Mouse (Mus musculus): ENCODE measurements around the gene Phactr2. TPM values are rescaled to one million over a fixed set of nuclear protein-coding genes. Genes with fewer than 3 reads are reported as not detected.

Phactr2 gene
- polyA plus RNA-seq, 1 experiment from 2014 or later, result 28.1 TPM

- 95% methylated on average over 5 of the region's 5 CpGs for WGBS (ENCODE audit: missing documents)
- no peaks in the 10 kb centered on the region for H3K36me3 ChIP-seq (ENCODE audit: inconsistent target)
- H3K4me3 ChIP-seq (ENCODE audit: inconsistent target), result no peak overlapping the region
- no peaks in the 10 kb centered on the region for H3K79me2 ChIP-seq (ENCODE audit: inconsistent target)
- no peak overlapping the region for H3K27ac ChIP-seq
These were observed 127.5 kb downstream of the Phactr2 start for GRCm38 (mm10) chr10:13346609-13347290.

DNA sequence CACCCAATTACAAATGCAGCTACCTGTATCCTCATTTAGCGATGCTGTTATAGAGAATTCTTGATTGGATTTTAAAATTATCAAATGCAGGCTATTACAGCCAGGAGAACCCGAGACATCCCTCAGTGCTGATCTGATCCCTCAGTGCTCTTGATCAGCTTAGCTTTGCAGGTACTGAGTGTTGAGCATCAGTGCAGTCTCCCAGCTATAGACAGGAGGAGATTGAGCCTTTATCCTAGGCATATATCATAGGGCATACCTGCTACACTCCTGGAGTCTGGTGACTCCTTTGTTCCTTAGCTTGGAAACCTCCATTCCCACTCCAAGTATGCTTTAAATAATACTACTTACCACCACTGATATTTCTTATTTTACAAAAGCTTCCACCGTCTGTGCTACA is 133.6 kb downstream of the Phactr2 start:
- no peaks in the 10 kb centered on the region for H3K79me2 ChIP-seq (ENCODE audit: inconsistent target)
- H3K4me3 ChIP-seq (ENCODE audit: inconsistent target), result no peak overlapping the region
- H3K36me3 ChIP-seq (ENCODE audit: inconsistent target), result no peaks in the 10 kb centered on the region
- 100% methylated on average over 3 of the region's 3 CpGs for WGBS (ENCODE audit: missing documents)
- H3K27ac ChIP-seq, result no peak overlapping the region

GRCm38 (mm10) chr10:13336964-13337363 is 137.2 kb downstream of the Phactr2 start:
- 98% methylated on average over 4 of the region's 4 CpGs for WGBS (ENCODE audit: missing documents)
- no peaks in the 10 kb centered on the region for H3K36me3 ChIP-seq (ENCODE audit: inconsistent target)
- H3K79me2 ChIP-seq (ENCODE audit: inconsistent target), result no peaks in the 10 kb centered on the region
- no peak overlapping the region for H3K27ac ChIP-seq
- H3K4me3 ChIP-seq (ENCODE audit: inconsistent target), result no peak overlapping the region

GRCm38 (mm10) chr10:13335814-13336213 is 138.4 kb downstream of the Phactr2 start:
- Histone ChIP-seq H3K27ac (no peak overlapping the region), H3K36me3 (ENCODE audit: inconsistent target) (no peaks in the 10 kb centered on the region), H3K4me3 (ENCODE audit: inconsistent target) (no peak overlapping the region), H3K79me2 (ENCODE audit: inconsistent target) (no peaks in the 10 kb centered on the region)
- WGBS (ENCODE audit: missing documents), result 100% methylated on average over 6 of the region's 6 CpGs

DNA sequence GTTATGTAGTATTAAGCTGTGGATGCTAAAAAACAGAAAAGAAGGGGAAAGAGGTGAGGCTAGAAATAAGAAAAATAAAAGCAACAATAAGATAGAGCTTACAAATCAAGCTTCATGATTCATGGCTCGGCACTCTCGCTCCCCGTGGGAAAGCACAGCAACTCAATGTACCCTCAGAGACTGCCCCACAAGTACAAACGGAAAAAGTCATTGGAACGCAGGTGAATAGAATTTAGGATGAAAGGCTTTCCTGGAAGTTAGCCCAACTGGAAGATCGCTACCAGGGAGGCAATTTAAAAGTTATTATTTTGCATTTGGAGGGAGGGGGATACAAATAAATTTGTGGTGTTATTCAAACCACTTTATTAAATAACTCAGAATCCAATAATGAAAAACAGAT is 138.9 kb downstream of the Phactr2 start:
- H3K79me2 ChIP-seq (ENCODE audit: inconsistent target), result no peaks in the 10 kb centered on the region
- no peak overlapping the region for H3K4me3 ChIP-seq (ENCODE audit: inconsistent target)
- no peak overlapping the region for H3K27ac ChIP-seq
- H3K36me3 ChIP-seq (ENCODE audit: inconsistent target), result no peaks in the 10 kb centered on the region
- over 99% methylated on average over 6 of the region's 6 CpGs for WGBS (ENCODE audit: missing documents)

- Histone ChIP-seq H3K4me3 (ENCODE audit: inconsistent target) (no peak overlapping the region), H3K27ac (no peak overlapping the region)
- 100% methylated on average over 2 of the region's 2 CpGs for WGBS (ENCODE audit: missing documents)
These were observed 140.4 kb downstream of the Phactr2 start for GRCm38 (mm10) chr10:13333781-13334180.

GRCm38 (mm10) chr10:13332985-13333384 is 141.2 kb downstream of the Phactr2 start:
- Histone ChIP-seq H3K79me2 (ENCODE audit: inconsistent target) (no peaks in the 10 kb centered on the region), H3K4me3 (ENCODE audit: inconsistent target) (no peak overlapping the region), H3K36me3 (ENCODE audit: inconsistent target) (no peaks in the 10 kb centered on the region), H3K27ac (no peak overlapping the region)
- WGBS (ENCODE audit: missing documents), result 45% methylated on average over 2 of the region's 2 CpGs

More at GRCm38 (mm10) chr10:13333781-13334180, 140.4 kb downstream of the Phactr2 start:
- Histone ChIP-seq H3K79me2 (ENCODE audit: inconsistent target) (no peaks in the 10 kb centered on the region), H3K36me3 (ENCODE audit: inconsistent target) (no peaks in the 10 kb centered on the region)

- H3K36me3 ChIP-seq (ENCODE audit: inconsistent target), result no peaks in the 10 kb centered on the region
- no peak overlapping the region for H3K4me3 ChIP-seq (ENCODE audit: inconsistent target)
- no peak overlapping the region for H3K27ac ChIP-seq
- H3K79me2 ChIP-seq (ENCODE audit: inconsistent target), result no peaks in the 10 kb centered on the region
- 91% methylated on average over 4 of the region's 4 CpGs for WGBS (ENCODE audit: missing documents)
These were observed 142.7 kb downstream of the Phactr2 start for GRCm38 (mm10) chr10:13331405-13332032.

DNA sequence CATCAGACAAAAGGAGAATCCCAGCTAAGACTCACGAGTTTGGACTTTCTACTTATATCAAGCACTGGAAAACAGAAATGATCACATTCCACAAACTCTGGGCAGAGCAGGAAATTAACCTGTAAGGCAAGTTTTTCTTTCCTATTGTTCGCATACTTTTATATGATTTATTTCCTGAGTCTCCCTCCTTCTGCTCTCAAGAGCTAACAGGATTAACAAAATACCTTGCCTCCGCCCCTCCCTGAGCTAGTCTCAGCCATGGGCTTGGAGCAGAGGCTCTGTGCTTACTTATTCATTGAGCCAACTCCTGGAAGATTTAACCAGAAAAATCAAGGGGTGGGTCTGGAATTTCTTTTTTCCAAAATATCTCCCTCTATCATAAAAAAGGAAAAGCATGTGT is 145.6 kb downstream of the Phactr2 start:
- WGBS (ENCODE audit: missing documents), result 87% methylated on average over 3 of the region's 3 CpGs
- no peak overlapping the region for H3K4me3 ChIP-seq (ENCODE audit: inconsistent target)
- H3K79me2 ChIP-seq (ENCODE audit: inconsistent target), result no peaks in the 10 kb centered on the region
- no peak overlapping the region for H3K27ac ChIP-seq
- H3K36me3 ChIP-seq (ENCODE audit: inconsistent target), result no peaks in the 10 kb centered on the region

GRCm38 (mm10) chr10:13326149-13326873 is 147.9 kb downstream of the Phactr2 start:
- H3K27ac ChIP-seq, result no peak overlapping the region
- H3K36me3 ChIP-seq (ENCODE audit: inconsistent target), result no peaks in the 10 kb centered on the region
- H3K4me3 ChIP-seq (ENCODE audit: inconsistent target), result no peak overlapping the region
- WGBS (ENCODE audit: missing documents), result 95% methylated on average over 14 of the region's 14 CpGs
- peaks cover 10% of the 10 kb centered on the region; the same call in 1 of the 2 replicates for H3K79me2 ChIP-seq (ENCODE audit: inconsistent target)

DNA sequence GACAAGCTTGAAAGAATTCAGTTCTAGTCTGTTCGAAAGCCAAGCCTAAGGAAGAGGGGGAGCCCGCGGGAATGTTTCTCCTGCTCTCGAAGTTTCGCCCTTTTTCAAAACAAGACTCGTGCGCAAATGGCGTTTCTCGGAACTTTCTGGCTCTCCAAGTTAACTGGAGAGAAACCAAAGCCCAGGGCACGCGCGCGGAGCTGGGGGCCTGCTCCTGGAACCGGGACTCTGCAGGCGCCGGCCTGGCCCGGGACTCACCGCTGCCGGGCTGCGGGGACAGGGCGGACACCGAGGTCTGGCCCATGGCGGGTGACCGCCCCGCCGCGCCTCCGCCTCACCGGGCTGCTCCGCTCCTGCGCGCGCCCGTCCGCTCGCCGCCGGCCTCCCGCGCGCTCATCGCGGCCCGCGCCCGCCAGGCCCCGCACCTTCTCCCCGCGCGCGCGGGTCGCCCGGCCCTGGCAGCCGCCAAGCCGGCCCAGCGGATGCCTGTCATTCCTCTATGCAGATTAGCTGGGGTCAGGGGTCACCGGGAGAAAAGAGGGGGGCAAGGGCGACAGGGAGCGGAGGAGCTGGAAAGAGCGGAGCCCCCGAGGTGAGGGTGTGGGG is 150.3 kb downstream of the Phactr2 start:
- 2% methylated on average over 50 of the region's 62 CpGs for WGBS (ENCODE audit: missing documents)
- Histone ChIP-seq H3K36me3 (ENCODE audit: inconsistent target) (no peaks in the 10 kb centered on the region), H3K27ac (no peak overlapping the region)

GRCm38 (mm10) chr10:13323139-13323805 is 150.9 kb downstream of the Phactr2 start:
- 8% methylated on average over 12 of the region's 12 CpGs for WGBS (ENCODE audit: missing documents)
- Histone ChIP-seq H3K79me2 (ENCODE audit: inconsistent target) (peaks cover 37% of the 10 kb centered on the region; the same call in 1 of the 2 replicates), H3K4me3 (ENCODE audit: inconsistent target) (peak overlapping the region; percentile 52), H3K36me3 (ENCODE audit: inconsistent target) (no peaks in the 10 kb centered on the region), H3K27ac (no peak overlapping the region)

More for the DNA sequence above, 150.3 kb downstream of the Phactr2 start:
- Histone ChIP-seq H3K4me3 (ENCODE audit: inconsistent target) (peak overlapping the region; percentile 52), H3K79me2 (ENCODE audit: inconsistent target) (peaks cover 31% of the 10 kb centered on the region; the same call in 1 of the 2 replicates)

DNA sequence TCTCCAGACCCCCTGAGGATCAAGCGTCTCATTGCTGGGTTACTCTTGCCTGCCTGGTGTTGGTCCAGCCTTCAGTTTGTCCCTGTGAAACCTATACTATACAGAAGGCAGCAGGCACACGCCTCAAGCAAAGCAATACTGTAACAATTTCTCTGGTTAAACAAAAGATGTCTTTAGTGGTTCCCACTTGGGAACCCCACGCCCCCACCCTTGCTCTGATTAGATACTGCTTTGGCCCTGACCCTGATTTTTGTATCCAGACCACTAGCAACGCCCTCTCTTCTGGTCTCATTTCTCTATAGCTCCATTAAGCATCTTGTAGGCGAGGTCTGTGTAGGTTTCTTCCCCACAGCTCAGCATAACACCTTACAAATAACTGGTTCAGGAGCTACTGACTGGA is 159.2 kb downstream of the Phactr2 start:
- H3K27ac ChIP-seq, result no peak overlapping the region
- 96% methylated on average over 5 of the region's 5 CpGs for WGBS (ENCODE audit: missing documents)
- peaks cover 24% of the 10 kb centered on the region; the same call in 1 of the 2 replicates for H3K79me2 ChIP-seq (ENCODE audit: inconsistent target)
- H3K36me3 ChIP-seq (ENCODE audit: inconsistent target), result no peaks in the 10 kb centered on the region
- no peak overlapping the region for H3K4me3 ChIP-seq (ENCODE audit: inconsistent target)

- 94% methylated on average over 6 of the region's 6 CpGs for WGBS (ENCODE audit: missing documents)
- Histone ChIP-seq H3K36me3 (ENCODE audit: inconsistent target) (no peaks in the 10 kb centered on the region), H3K79me2 (ENCODE audit: inconsistent target) (peaks cover 8% of the 10 kb centered on the region; the same call in 1 of the 2 replicates), H3K4me3 (ENCODE audit: inconsistent target) (no peak overlapping the region), H3K27ac (no peak overlapping the region)
These were observed 161.6 kb downstream of the Phactr2 start for GRCm38 (mm10) chr10:13312576-13312975.
